Mouse (Mus musculus) erythroblast, adult 5-6 weeks (primary cell): ENCODE measurements around the gene D1Pas1. TPM values are rescaled to one million over a fixed set of nuclear protein-coding genes. Genes with fewer than 3 reads are reported as not detected.

Source experiments
- total RNA-seq, 2 experiments: library from RNA; stranded (forward) in 1 of 2; stranded (reverse) in 1 of 2; fragments of 150-400 nt in 1 of 2; fragments of 200-764, 138-1000 nt in 1 of 2; gene quantifications; 2 replicates each; pipeline versions ENCODE4 v1.2.3 to v1.2.4; 2015 to 2017; ENCODE audit warnings: low replicate concordance in 2 of 2

The D1Pas1 gene
- total RNA-seq, 2 experiments from 2014 or later = not detected

Other genes with a start within 250 kb of the D1Pas1 start
- 11.9 and 12.1 TPM in 2 replicates for gene Rrp15, start 218.1 kb upstream of the D1Pas1 start, total RNA-seq (2015; ENCODE audit: low replicate concordance)
- gene Rrp15, start 218.1 kb upstream of the D1Pas1 start, total RNA-seq (2017; ENCODE audit: low replicate concordance) = 11.7 and 15.1 TPM in 2 replicates
- gene Spata17, start 248.0 kb downstream of the D1Pas1 start, total RNA-seq (2015; ENCODE audit: low replicate concordance) = not detected in 2 replicates
- not detected in 2 replicates for gene Spata17, start 248.0 kb downstream of the D1Pas1 start, total RNA-seq (2017; ENCODE audit: low replicate concordance)
- 2.3 and 3.1 TPM in 2 replicates for gene Gpatch2, start 248.1 kb downstream of the D1Pas1 start, total RNA-seq (2015; ENCODE audit: low replicate concordance)
- 5.0 and 8.6 TPM in 2 replicates for gene Gpatch2, start 248.1 kb downstream of the D1Pas1 start, total RNA-seq (2017; ENCODE audit: low replicate concordance)